Mouse (Mus musculus): Measurements from ENCODE around the gene Gatad2a.

Gene Gatad2a

GRCm38 (mm10) chr8:69937466-69937865 is 58.7 kb downstream of the Gatad2a start:
- DNase-seq (ENCODE audit: low read depth, low spot score) = no peak

DNA sequence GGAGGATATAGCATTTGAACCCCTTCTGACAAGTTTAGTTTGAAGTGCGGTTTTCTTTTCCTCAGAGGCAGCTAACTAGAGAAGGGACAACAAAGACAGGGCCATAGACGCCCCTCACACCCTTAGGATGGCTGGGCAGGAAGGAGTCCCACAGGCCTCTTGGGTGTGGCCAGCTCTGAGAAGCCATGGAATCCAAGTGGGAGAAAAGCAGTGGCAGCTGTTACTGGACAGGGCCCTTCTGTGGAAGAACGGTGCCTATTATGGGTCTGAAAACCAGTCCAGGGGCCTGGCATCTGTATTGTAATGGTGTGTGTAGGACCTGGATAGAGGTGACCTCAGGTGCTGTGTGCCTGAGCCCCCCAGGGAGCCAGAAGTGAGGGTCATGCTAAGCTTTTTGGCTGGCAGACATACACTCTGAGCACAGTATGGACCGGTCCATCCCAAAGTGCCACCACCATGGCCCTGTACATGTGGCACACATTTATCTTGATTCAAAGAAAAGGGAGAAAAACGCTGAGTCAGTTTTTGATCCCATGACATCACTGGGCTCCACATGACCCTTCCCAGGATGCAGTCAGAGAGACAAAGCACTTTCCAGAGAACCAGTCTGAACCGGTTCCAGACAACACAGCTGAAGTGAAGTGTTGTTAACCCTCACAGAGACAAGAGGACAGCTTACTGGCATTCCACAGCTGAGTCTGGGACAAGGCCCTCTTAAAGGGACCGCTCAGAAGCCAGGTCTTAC is 60.0 kb downstream of the Gatad2a start:
- peak; percentile 58 for DNase-seq (ENCODE audit: low read depth, low spot score)

DNA sequence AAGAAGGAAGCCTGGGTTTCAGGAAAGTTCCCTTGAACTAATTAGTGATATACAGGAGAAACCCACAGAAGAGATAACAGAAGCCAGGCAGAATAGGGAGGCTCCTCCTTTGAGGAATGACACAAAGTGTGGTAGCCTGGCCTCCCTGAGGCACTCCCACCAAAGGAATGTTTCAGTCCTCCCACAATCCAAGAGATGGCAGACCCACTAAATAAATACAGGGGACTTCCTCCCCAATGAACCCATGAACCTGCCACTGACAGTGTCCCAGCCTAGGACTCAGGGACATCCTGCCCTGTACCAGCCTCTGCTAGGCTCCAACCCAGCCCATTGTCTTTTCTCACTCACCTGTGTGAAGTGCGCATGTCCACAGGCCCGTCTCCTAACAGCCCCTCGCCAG is 60.8 kb downstream of the Gatad2a start:
- DNase-seq (ENCODE audit: low read depth, low spot score) = no peak

DNA sequence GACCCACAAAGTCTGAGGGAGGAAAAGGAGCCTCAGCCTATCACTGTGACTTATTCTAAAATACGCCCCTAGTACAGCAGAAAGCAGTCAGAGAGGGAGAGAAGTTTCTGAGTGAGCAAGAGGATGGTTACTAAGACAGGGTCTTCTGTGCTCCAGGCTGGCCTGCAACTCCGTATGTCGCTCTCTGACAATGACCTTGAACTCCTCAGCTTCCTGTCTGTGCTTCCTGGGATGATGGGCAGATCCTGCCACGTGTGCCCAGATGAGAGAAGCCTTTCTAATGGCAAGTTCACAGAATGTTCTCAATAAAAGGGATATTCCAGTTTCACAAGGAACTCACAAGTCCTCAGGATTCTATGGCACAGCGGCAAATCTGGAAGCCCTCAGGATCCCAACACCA is 61.6 kb downstream of the Gatad2a start:
- no peak for DNase-seq (ENCODE audit: low read depth, low spot score)

DNA sequence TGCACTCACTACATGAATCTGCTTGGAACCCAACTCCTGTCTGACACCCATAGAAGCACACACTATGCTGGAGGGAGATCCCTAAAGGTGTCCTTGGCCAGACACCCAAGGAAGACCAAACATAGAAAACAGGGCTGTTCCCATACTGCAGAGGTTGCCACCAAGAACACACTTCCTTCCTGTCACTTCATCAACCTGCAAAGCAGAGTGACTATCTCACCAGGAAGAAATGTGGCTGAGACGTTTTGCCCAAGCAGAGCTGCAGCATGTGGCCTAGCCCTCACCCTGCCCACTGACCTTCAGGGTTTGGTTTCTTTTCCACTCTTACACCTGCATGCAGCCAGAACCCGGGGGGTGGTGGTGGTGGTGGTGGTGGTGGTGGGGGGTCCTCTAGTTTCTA is 62.4 kb downstream of the Gatad2a start:
- no peak for DNase-seq (ENCODE audit: low read depth, low spot score)

GRCm38 (mm10) chr8:69926901-69927300 is 69.3 kb downstream of the Gatad2a start:
- DNase-seq (ENCODE audit: low read depth, low spot score) = no peak

DNA sequence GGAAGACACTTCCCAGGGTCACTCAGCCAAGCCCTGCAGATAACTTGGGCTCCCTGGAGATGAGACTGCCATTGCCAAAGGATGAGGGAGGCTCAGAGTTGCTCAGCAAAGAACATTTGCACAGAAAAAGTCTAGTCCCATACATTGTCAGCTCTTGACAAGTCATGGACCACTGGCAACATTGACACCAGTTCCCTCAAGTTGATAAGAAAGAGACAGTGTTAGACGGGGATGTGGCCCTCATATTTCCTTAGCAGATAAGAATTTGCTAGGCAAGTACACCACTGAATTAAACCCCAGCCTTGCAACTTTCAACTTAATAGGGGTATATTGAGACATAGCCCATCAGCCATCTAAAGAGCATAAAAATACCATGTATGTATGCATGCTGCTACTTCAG is 72.2 kb downstream of the Gatad2a start:
- no peak for DNase-seq (ENCODE audit: low read depth, low spot score)

DNA sequence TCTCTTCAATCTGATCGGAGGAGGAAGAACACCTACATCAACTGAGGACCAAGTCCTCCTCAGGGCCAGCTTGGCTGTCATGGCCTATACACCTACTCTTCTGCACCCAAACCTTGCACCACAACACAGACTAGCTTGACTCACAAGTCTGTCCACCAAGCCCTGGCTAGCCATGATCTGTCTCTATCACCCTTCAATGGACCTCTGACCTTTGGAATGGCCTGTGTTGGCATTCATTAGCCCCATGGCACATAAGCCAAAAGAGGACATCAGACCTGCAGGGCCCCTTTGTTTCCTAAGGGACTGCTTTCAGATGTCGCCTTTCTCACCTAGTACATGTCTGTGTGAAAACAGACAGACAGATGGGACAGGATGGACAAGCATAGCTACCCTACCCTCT is 75.0 kb downstream of the Gatad2a start:
- no peak for DNase-seq (ENCODE audit: low read depth, low spot score)

- peak; percentile 33 for DNase-seq (ENCODE audit: low read depth, low spot score)
Observed at GRCm38 (mm10) chr8:69919876-69920662, 76.1 kb downstream of the Gatad2a start.

DNA sequence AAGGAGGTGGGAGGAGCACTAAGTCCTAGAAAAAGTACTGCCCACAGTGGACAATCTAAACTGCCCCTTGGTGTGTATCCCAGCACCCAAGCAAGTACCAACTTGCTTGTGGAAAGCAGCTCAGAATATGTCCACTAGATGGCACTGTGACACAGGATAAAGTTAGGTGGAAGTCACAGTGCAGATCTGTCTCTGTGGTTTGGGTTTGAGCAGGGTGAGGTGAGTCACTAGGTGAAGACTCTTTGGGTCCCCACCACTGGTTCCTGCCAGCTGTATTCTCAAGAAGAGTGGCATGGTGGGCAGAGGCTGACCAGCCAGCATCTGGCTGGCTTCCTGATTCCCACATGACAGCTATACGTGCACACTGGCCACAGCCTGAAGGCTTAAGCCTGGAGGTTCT is 77.2 kb downstream of the Gatad2a start:
- peak; percentile 81 for DNase-seq (ENCODE audit: low read depth, low spot score)

DNA sequence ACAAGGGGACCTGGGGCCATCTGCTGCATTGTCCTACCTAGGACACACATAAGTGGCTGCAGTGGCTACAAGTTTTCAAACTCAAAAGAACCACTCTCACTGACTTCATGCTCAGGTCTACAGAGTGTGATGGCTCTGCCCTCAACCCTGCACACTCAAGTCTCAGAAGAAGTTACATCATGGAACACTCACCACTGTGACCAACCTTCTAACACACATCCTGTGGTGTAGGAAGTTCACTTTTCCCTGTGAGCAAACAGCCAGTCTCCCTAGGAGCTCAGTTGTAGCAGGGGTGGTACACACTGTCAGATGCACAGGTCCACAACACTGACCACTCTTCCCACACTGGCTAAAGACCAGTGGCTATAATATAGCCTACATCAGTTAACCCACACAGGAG is 77.7 kb downstream of the Gatad2a start:
- no peak for DNase-seq (ENCODE audit: low read depth, low spot score)

DNA sequence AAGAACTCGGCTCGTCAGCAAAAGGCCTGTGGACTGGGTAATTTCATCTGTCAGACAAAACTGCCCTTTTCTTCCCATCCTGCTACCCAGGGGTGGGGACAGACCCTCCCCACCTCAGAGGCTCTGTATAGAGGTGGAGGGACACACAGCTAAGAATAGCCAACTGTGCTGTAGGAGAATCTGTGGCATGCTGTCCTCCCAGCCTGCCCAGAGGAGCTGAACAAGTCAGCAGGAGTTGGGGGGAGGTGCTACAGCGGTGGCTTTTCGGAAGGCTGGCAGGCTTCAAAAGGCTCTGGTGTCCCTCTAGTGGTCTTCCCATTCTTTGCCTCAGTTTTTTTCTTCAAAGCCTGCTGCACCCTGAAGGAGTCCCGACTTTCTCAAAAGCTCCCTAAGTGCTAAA is 80.4 kb downstream of the Gatad2a start:
- peak; percentile 50 for DNase-seq (ENCODE audit: low read depth, low spot score)

DNA sequence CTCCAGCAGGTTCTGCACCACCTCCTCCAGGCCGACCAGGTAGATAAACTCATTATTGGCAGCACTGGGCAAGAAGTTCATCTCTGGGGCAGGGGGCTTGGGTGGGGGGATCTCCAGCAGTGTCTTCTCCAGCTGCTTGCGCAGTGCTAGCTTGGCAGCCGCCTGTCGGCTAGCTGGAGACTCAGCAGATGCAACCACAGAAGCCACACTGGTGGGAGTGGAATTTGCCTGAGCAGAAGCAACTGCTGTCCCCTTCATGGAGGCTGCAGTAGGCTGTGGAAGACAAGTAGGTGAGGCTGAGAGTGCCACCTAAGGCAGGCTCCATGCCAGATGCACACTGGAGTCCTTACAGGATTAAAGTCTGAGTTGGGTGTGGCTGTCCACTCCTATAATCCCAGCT is 81.7 kb downstream of the Gatad2a start:
- DNase-seq (ENCODE audit: low read depth, low spot score) = no peak

DNA sequence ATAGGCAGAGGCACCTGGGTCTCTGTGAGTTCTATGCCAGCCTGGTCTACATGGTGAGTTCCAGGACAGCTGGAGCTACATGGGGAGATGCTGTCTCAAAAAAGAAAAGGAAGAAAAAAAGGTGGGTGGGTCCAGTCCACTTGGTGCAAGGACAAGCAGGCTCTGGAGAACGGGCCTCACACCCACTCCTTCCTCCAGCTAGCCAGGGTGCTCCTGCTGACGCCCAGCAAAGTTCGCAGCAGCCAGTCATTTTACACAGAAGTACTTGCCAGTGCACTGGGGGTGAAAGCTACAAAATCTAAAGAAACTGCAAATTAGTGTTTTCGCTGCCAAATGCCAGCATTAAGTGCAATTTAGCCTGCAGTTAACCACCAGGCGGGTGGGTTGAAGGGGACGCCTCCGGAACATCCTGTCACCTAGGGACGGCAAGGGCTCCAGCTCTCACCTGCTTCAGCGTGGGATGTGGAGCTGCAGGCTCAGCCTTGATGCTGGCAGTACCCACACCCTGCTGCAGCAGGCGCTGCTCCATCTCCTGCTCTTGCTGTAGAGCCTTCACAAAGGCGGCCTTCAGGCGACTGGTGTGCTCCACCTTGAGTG is 83.6 kb downstream of the Gatad2a start:
- DNase-seq (ENCODE audit: low read depth, low spot score) = peak; percentile 75

GRCm38 (mm10) chr8:69911917-69912316 is 84.3 kb downstream of the Gatad2a start:
- no peak for DNase-seq (ENCODE audit: low read depth, low spot score)

- no peak for DNase-seq (ENCODE audit: low read depth, low spot score)
Observed at GRCm38 (mm10) chr8:69907106-69907505, 89.1 kb downstream of the Gatad2a start.

DNA sequence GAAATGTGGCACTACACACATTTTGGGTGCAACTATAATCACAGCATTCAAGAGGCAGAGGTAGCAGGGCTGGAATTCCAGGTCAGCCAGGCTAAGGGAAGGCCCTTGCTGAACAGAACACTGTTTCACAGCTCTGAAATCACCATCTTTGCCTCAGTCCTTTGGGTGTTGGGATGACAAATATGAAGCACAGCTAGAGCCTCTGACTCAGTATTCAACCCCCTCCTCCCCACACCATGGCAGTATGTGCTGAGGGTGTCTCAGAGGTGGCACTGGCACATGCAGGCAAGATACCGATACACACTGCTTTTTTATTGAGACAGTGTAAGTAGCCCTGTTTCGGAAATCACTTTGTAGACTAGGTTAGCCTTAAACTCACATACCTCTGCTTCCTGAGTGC is 89.9 kb downstream of the Gatad2a start:
- DNase-seq (ENCODE audit: low read depth, low spot score) = no peak

DNA sequence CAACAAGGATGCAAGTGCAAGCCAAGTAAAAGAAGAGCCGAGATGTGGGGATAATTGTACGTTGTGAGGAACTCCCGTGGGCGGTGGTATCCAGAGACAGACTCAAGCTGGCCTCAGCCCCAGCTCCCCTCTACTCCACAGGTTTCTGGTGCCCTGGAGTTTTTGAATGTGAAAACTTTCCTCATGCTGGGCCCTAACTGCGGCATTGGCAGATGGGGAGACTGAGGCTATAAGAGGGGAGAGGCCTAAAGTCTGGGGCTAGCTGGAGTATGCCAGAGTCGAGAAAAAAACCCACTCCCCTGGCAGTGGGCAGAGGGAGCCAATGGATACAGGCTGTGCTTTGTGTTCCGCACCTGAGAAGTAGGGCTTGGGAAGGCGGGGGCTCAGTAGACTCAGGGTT is 92.1 kb downstream of the Gatad2a start:
- DNase-seq (ENCODE audit: low read depth, low spot score) = no peak

GRCm38 (mm10) chr8:69903063-69903542 is 93.1 kb downstream of the Gatad2a start:
- DNase-seq (ENCODE audit: low read depth, low spot score) = peak; percentile 99

DNA sequence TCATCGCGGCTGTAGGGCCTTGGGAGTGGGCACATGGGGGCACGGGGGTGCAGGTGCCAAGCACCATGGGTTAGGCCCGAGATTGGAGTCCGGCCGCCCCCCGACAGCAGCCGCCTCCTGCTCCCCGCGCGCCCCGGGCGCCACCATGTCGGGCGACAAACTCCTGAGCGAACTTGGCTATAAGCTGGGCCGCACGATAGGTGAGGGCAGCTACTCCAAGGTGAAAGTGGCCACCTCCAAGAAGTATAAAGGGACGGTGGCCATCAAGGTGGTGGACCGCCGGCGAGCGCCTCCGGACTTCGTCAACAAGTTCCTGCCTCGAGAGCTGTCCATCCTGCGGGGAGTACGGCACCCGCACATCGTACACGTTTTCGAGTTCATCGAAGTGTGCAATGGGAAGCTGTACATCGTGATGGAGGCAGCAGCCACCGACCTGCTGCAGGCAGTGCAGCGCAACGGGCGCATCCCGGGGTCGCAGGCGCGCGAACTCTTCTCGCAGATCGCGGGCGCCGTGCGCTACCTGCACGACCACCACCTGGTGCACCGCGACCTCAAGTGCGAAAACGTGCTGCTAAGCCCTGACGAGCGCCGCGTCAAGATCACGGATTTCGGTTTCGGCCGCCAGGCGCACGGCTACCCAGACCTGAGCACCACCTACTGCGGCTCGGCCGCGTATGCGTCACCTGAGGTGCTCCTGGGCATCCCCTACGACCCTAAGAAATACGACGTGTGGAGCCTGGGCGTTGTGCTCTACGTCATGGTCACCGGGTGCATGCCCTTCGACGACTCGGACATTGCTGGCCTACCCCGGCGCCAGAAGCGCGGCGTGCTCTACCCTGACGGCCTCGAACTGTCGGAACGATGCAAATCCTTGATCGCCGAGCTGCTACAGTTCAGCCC is 93.8 kb downstream of the Gatad2a start, which contains the start of the genes Tssk6, Ndufa13 and Yjefn3:
Tssk6 (plus strand) TSS at position 22 of the 900 bp plus-strand sequence.
Ndufa13 (minus strand) TSS at position 396 of the 900 bp plus-strand sequence.
Yjefn3 (minus strand) TSS at position 550 of the 900 bp plus-strand sequence.
- DNase-seq (ENCODE audit: low read depth, low spot score) = no peak

GRCm38 (mm10) chr8:69901484-69902162 is 94.6 kb downstream of the Gatad2a start:
- peak; percentile 97 for DNase-seq (ENCODE audit: low read depth, low spot score)
